Mouse (Mus musculus): ENCODE measurements at regions not wholly inside any gene's neighbourhood (a gene's known extent, or its start where the extent isn't known, plus 50 kb on each side); places are given as distances from the start of the nearest gene placed in this dataset.

GRCm38 (mm10) chr8:4934551-4934950, 155.2 kb upstream of the Shcbp1 start:
- no peak for DNase-seq (ENCODE audit: low spot score)

DNA sequence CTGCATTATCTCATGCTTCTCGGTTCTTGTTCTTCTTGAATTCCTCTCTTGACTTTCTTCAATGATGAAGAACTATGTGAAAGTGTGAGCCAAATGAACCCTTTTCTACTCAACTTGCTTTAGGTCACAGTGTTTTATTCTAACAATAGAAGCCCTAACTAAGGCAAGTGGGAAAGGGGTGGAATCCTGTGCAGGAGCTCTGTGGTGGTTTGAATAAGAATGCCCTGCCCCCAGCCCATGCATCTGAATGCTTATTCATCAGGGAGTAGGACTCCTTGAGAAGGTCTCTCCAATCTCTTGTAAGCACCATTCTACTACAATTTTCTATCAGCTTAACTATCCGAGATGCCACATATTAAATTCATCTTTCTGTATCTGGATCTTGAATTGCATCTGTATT, 154.7 kb upstream of the Shcbp1 start:
- DNase-seq (ENCODE audit: low spot score): no peak

GRCm38 (mm10) chr8:4916447-4916846, 137.1 kb upstream of the Shcbp1 start:
- DNase-seq (ENCODE audit: low spot score): peak; percentile 4

DNA sequence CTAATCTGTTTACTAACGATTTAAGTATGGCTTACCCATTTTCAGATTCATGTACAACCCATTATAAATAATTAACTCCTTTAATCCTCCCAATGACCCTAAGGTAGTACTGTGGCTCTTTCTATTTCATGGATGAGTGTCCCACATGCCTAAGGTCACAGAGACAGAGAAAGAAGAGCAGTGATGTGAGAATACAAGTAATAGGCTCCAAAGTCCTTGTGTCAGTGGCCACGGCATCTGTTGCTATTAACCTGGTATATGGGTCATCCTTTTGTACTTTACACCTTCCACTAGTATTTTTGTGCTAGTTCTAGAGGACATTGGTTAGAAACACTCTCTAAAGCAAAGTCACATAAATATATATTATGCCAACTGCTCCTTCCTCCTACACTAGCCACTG, 115.7 kb upstream of the Shcbp1 start:
- DNase-seq (ENCODE audit: low spot score): no peak

DNA sequence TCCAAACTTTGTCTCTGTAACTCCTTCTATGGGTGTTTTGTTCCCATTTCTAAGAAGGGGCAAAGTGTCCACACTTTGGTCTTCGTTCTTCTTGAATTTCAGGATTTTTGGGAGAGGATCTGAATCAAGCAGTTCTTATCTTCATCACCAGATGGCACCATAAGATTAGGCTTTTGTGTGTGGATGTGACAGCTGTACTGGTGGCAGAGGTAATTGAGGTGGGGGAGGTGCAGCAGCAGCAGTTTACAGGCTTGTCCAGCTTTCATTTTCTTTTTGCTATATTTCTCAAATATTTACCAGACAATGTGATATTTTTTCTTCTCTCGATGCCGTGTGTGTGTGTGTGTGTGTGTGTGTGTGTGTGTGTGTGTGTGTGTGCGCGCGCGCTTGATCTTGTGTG, 89.4 kb upstream of the Shcbp1 start:
- DNase-seq (ENCODE audit: low spot score): peak; percentile 20

- no peak for DNase-seq (ENCODE audit: low spot score)
Measured at GRCm38 (mm10) chr8:4839087-4839486, 59.7 kb upstream of the Shcbp1 start.

- no peak for DNase-seq (ENCODE audit: low spot score)
Measured at GRCm38 (mm10) chr8:4838527-4838926, 59.2 kb upstream of the Shcbp1 start.

DNA sequence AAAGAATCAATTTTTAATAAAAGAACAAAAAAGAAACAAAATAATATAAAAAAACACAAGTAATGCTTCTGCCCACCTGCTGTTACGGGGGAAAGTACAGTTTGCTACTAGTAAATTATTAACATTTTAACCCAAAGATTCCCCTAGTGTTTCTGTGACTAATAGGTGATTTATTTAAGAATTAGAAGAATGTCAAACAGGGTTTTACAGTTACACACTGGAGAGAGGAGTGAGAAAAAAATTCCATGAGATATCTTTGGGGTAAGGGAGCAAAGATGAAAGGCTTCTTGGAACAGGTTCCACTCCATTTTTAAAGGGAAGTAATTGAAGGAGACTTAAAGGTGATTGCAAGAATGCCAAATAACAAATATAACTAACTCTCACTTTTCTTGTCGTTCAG, 58.4 kb upstream of the Shcbp1 start:
- DNase-seq (ENCODE audit: low spot score): no peak

GRCm38 (mm10) chr8:4836651-4837050, 57.3 kb upstream of the Shcbp1 start:
- DNase-seq (ENCODE audit: low spot score): no peak

All from layer of hippocampus, adult 11-12 months (tissue).